Mouse (Mus musculus) hindbrain, embryonic 13.5 days (tissue): Measurements from ENCODE around the gene A4gnt. TPM values are rescaled to one million over a fixed set of nuclear protein-coding genes. Genes with fewer than 3 reads are reported as not detected.
A peak's percentile ranks its signal among the peaks of the same experiment; 100 is the strongest.
"Not testable (repeated sequence)": the region's sequence is repeated elsewhere in the genome, so short reads cannot be mapped to it uniquely, and the experiment has no call there.

Source experiments
- ATAC-seq: fragments of 200-750 bp; cut with Nextera tagmentation; 2 replicates; pipeline ENCODE4 v1.8.0; 2017; ENCODE audit warnings: moderate TSS enrichment; ENCODE audit not compliant: low FRiP score
- H3K27ac ChIP-seq: fragments of 300-500 bp; sonication (generic); 2 replicates; pipeline ENCODE4 v1.5.1; 2015; ENCODE audit warnings: inconsistent platforms, mild to moderate bottlenecking, moderate library complexity
- H3K27me3 ChIP-seq: fragments of 300-500 bp; sonication (generic); 2 replicates; pipeline ENCODE4 v1.6.1; 2015; ENCODE audit warnings: mild to moderate bottlenecking, inconsistent platforms
- H3K36me3 ChIP-seq: fragments of 300-500 bp; sonication (generic); 2 replicates; pipeline ENCODE4 v1.6.1; 2015; ENCODE audit warnings: mild to moderate bottlenecking, inconsistent platforms
- H3K4me1 ChIP-seq: fragments of 300-500 bp; sonication (generic); replicated peaks from 2 replicates; pipeline ENCODE4 v1.6.1; 2015; ENCODE audit warnings: inconsistent platforms
- H3K4me2 ChIP-seq: fragments of 300-500 bp; sonication (generic); 2 replicates; pipeline ENCODE4 v1.6.1; 2015; ENCODE audit warnings: inconsistent platforms, mild to moderate bottlenecking, moderate library complexity
- H3K4me3 ChIP-seq: fragments of 300-500 bp; sonication (generic); 2 replicates; pipeline ENCODE4 v1.5.1; 2015; ENCODE audit warnings: mild to moderate bottlenecking, inconsistent platforms
- H3K9ac ChIP-seq: fragments of 300-500 bp; sonication (generic); 2 replicates; pipeline ENCODE4 v1.6.1; 2015; ENCODE audit warnings: mild to moderate bottlenecking, inconsistent platforms
- H3K9me3 ChIP-seq: fragments of 300-500 bp; sonication (generic); 2 replicates; pipeline ENCODE4 v1.6.1; 2016; ENCODE audit warnings: inconsistent platforms
- WGBS: fragments of 180-500 bp; shearing (Covaris S2); methylation state at CpG from one replicate; pipeline ENCODE4 v1.1.7; 2015; 5-methylcytosine and 5-hydroxymethylcytosine counted together
- polyA plus RNA-seq: library from polyadenylated mRNA; unstranded; fragments of >200 nt; fragmentation: Nextera tagmentation; extraction: Ambion mirVana; gene quantifications from 2 replicates; pipeline ENCODE4 v1.2.1, GENCODE M21; 2015

Gene A4gnt
- polyA plus RNA-seq: not detected in 2 replicates

DNA sequence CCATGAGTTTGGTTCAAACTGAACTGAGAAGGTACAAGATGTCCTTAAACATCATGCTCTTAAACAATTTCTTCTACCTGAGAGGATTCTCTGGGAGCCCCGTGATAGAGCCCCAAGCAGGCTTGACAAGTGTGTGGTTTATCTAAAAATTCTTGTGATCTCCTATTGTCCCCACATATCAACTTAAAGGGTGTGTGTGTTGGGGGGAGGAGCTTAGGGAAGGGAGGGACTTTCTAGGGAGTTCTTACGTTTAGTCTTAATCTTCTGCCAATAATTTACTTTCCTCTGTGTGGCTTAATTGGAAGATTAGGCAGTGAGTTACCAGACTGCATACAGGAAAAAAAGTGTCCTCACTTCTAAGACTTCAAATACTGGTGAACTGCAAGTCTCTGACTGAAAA is at the start of gene A4gnt:
A4gnt (plus strand) TSS at position 301 of the 400 bp plus-strand sequence.
- no peak for ATAC-seq
- H3K27me3 ChIP-seq: no peaks in the 10 kb centered on the region
- 77% methylated on average over 2 of the region's 2 CpGs for WGBS
- no peaks in the 10 kb centered on the region for H3K9me3 ChIP-seq
- H3K36me3 ChIP-seq: no peaks in the 10 kb centered on the region
- no peak within 1 kb of the TSS for H3K27ac ChIP-seq
- no peak within 1 kb of the TSS for H3K4me3 ChIP-seq
- no peak within 1 kb of the TSS for H3K4me2 ChIP-seq
- no peaks in the 10 kb centered on the region for H3K4me1 ChIP-seq
- no peak within 1 kb of the TSS for H3K9ac ChIP-seq

- WGBS: 31% methylated on average over 11 of the region's 11 CpGs
- ATAC-seq: no peak
- H3K9ac ChIP-seq: no peak overlapping the region
- H3K36me3 ChIP-seq: no peaks in the 10 kb centered on the region
- no peak overlapping the region for H3K27ac ChIP-seq
- peaks cover 18% of the 10 kb centered on the region for H3K4me1 ChIP-seq
- H3K4me2 ChIP-seq: no peak overlapping the region
- no peaks in the 10 kb centered on the region for H3K9me3 ChIP-seq
- H3K4me3 ChIP-seq: no peak overlapping the region
- no peaks in the 10 kb centered on the region for H3K27me3 ChIP-seq
Measured at GRCm38 (mm10) chr9:99563714-99564113, 48.6 kb upstream of the A4gnt start.

DNA sequence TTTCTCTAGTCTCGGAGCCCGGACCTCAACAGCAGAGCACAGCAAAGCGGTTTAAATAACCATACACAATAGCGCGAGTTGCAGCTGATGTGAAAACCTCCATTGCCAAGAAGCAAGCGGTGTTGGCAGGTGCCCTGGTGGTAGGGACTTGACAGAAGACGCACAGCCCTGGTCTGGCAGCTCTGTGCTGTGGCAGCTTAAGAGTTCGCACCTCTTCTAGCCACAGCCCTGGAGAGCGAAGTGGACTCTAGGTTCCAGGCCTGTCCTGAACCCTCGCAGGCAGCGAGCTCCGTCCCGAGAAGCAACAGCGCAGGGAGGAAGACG is 44.3 kb upstream of the A4gnt start:
- Histone ChIP-seq H3K4me3 (peak overlapping the region; percentile 97), H3K27ac (peak overlapping the region; percentile 97), H3K9ac (peak overlapping the region; percentile 92), H3K9me3 (no peaks in the 10 kb centered on the region), H3K4me1 (peaks cover 25% of the 10 kb centered on the region), H3K27me3 (peaks cover 10% of the 10 kb centered on the region; the same call in 1 of the 2 replicates), H3K4me2 (peak overlapping the region; percentile 92), H3K36me3 (no peaks in the 10 kb centered on the region)
- WGBS: under 1% methylated on average over 15 of the region's 15 CpGs
- peak; percentile 76 for ATAC-seq

- WGBS: under 1% methylated on average over 61 of the region's 70 CpGs
- H3K4me2 ChIP-seq: peak within 1 kb of the TSS; percentile 92
- H3K27ac ChIP-seq: peak within 1 kb of the TSS; percentile 97
- H3K4me1 ChIP-seq: peaks cover 22% of the 10 kb centered on the region
- peak within 1 kb of the TSS; percentile 97 for H3K4me3 ChIP-seq
- H3K9me3 ChIP-seq: no peaks in the 10 kb centered on the region
- peak; percentile 94 for ATAC-seq
- H3K9ac ChIP-seq: peak within 1 kb of the TSS; percentile 92
- H3K36me3 ChIP-seq: no peaks in the 10 kb centered on the region
- H3K27me3 ChIP-seq: peaks cover 13% of the 10 kb centered on the region; the same call in 1 of the 2 replicates
Measured at GRCm38 (mm10) chr9:99568347-99569070, 43.8 kb upstream of the A4gnt start, which contains the start of gene Armc8. Gene Armc8 (minus strand): TSS chr9:99568899.

DNA sequence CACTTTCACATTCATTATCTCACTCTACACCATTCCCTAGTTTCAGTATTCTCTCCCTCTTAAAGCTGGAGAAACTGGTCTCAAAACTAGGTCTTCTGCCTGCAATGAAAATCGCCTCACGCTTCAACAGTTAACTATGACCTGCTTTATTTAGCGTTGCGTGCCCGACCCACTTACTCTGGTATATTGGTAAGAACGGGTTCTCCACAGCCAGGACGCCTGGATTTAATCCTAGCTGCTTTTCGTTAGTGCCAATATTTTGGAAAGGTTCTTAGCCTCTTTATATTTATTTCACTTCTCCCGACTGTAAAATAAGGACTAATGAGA is 43.3 kb upstream of the A4gnt start:
- Histone ChIP-seq H3K4me2 (peak overlapping the region; percentile 92), H3K9me3 (no peaks in the 10 kb centered on the region), H3K27me3 (peaks cover 13% of the 10 kb centered on the region; the same call in 1 of the 2 replicates), H3K9ac (peak overlapping the region; percentile 92), H3K27ac (peak overlapping the region; percentile 97), H3K4me3 (peak overlapping the region; percentile 97), H3K4me1 (peaks cover 20% of the 10 kb centered on the region), H3K36me3 (no peaks in the 10 kb centered on the region)
- ATAC-seq: peak; percentile 64
- 2% methylated on average over 9 of the region's 9 CpGs for WGBS

DNA sequence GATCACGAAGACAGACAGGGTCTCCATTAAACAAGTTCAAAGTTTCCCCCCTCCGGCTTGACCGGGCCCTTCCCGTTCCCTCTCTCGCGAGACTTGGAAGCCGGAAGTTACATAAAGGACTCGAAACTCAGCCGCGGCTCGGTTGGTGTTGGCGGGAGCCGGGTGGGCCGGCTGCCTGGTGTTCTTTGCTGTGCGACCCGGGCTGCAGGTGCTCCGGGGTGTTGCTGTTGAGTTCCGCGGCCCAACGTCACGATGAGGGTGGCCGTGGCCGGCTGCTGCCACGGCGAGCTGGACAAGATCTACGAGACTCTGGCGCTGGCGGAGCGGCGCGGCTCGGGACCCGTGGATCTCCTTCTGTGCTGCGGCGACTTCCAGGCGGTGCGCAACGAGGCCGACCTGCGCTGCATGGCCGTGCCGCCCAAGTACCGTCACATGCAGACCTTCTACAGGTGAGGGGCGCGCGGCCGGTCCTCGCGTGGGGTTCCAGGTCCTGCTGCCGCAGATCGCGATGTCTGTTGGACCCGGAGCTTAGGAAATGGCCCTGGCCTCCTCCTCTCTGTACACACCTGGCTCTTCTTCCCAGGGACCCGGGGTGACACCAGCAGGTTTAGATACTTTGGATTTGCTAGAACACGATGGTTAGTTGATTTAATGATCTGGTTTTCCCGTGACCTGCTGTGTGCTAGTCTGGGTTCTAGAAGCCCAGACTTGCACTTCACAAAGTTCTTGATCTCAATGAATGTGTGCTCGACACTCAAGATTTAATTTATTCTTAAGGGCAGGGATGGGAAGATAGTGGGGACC is 36.4 kb upstream of the A4gnt start, which contains the start of gene Dbr1:
Dbr1 (plus strand) TSS at position 123 of the 804 bp plus-strand sequence.
- peaks cover 16% of the 10 kb centered on the region for H3K4me1 ChIP-seq
- H3K27ac ChIP-seq: peak within 1 kb of the TSS; percentile 77
- no peaks in the 10 kb centered on the region for H3K9me3 ChIP-seq
- H3K4me3 ChIP-seq: peak within 1 kb of the TSS; percentile 94
- peaks cover 8% of the 10 kb centered on the region for H3K36me3 ChIP-seq
- H3K4me2 ChIP-seq: peak within 1 kb of the TSS; percentile 77
- ATAC-seq: peak; percentile 97
- H3K9ac ChIP-seq: peak within 1 kb of the TSS; percentile 95
- under 1% methylated on average over 57 of the region's 57 CpGs for WGBS
- H3K27me3 ChIP-seq: peaks cover 11% of the 10 kb centered on the region; the same call in 1 of the 2 replicates

DNA sequence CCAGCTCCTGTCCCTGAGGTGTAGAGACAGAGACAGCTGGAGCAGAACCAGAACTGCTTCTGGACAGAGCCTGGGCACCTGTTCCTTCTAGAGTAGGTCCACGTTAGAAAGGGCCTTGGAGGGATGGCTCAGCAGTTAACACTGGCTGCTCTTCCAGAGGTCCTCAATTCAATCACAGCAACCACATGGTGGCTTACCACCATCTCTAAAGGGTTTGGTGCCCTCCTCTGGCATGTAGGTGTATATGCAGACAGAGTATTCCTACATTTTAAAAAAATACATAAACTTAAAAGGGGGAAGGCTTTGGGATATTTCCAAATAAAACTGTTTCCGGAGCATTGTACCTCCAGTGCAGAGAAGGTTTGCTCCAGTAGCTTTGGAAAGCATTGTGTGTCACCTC is 31.6 kb upstream of the A4gnt start:
- no peaks in the 10 kb centered on the region for H3K27me3 ChIP-seq
- peaks cover 47% of the 10 kb centered on the region for H3K36me3 ChIP-seq
- no peak overlapping the region for H3K9ac ChIP-seq
- no peak overlapping the region for H3K4me2 ChIP-seq
- H3K4me3 ChIP-seq: no peak overlapping the region
- H3K9me3 ChIP-seq: no peaks in the 10 kb centered on the region
- WGBS: 52% methylated on average over 2 of the region's 2 CpGs
- no peak for ATAC-seq
- peaks cover 16% of the 10 kb centered on the region for H3K4me1 ChIP-seq
- H3K27ac ChIP-seq: no peak overlapping the region

GRCm38 (mm10) chr9:99587505-99588202 is 24.6 kb upstream of the A4gnt start:
- WGBS: 31% methylated on average over 8 of the region's 8 CpGs
- Histone ChIP-seq H3K36me3 (peaks cover 27% of the 10 kb centered on the region), H3K9ac (no peak overlapping the region), H3K4me3 (no peak overlapping the region), H3K4me1 (no peaks in the 10 kb centered on the region), H3K4me2 (no peak overlapping the region), H3K27me3 (no peaks in the 10 kb centered on the region), H3K9me3 (no peaks in the 10 kb centered on the region), H3K27ac (no peak overlapping the region)
- no peak for ATAC-seq

DNA sequence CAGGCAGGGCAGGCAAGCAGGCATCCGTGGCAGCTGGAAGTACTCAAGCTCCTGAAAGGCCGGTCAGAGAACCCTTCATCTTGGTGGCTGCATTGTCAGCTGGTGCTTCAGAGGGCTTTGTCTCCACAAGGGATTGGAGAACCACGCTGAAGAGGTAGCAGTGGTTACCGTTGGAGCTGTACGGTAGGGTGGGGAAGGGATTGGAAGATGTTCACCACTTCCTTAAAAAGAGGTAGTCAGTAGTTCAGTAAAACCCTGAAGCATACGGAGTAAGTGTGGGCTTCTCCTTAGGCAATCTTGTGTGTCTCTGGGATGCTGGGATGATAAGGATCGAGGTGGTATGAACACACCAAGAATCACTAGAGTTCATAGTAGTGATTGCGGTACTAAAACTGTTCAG is 21.2 kb upstream of the A4gnt start:
- ATAC-seq: no peak
- WGBS: 84% methylated on average over 8 of the region's 8 CpGs
- no peak overlapping the region for H3K27ac ChIP-seq

GRCm38 (mm10) chr9:99599127-99599526 is 13.2 kb upstream of the A4gnt start:
- WGBS: 97% methylated on average over 6 of the region's 6 CpGs
- H3K4me3 ChIP-seq, H3K36me3 ChIP-seq, H3K27me3 ChIP-seq, ATAC-seq, H3K27ac ChIP-seq, H3K9ac ChIP-seq, H3K4me2 ChIP-seq, H3K9me3 ChIP-seq, H3K4me1 ChIP-seq: not testable (repeated sequence)

More for the DNA sequence above, 21.2 kb upstream of the A4gnt start:
- H3K9me3 ChIP-seq: no peaks in the 10 kb centered on the region
- no peaks in the 10 kb centered on the region for H3K27me3 ChIP-seq
- no peak overlapping the region for H3K9ac ChIP-seq
- no peak overlapping the region for H3K4me3 ChIP-seq
- no peak overlapping the region for H3K4me2 ChIP-seq
- no peaks in the 10 kb centered on the region for H3K36me3 ChIP-seq
- H3K4me1 ChIP-seq: no peaks in the 10 kb centered on the region

- ATAC-seq: no peak
- Histone ChIP-seq H3K9ac (no peak overlapping the region), H3K4me1 (no peaks in the 10 kb centered on the region), H3K27me3 (no peaks in the 10 kb centered on the region), H3K9me3 (no peaks in the 10 kb centered on the region), H3K4me3 (no peak overlapping the region), H3K36me3 (no peaks in the 10 kb centered on the region), H3K4me2 (no peak overlapping the region), H3K27ac (no peak overlapping the region)
- 91% methylated on average over 2 of the region's 2 CpGs for WGBS
Measured at GRCm38 (mm10) chr9:99603566-99603965, 8.7 kb upstream of the A4gnt start.

GRCm38 (mm10) chr9:99619688-99620087 is 7.4 kb downstream of the A4gnt start:
- Histone ChIP-seq H3K9ac (no peak overlapping the region), H3K9me3 (no peaks in the 10 kb centered on the region), H3K27me3 (no peaks in the 10 kb centered on the region), H3K4me1 (no peaks in the 10 kb centered on the region), H3K4me2 (no peak overlapping the region), H3K27ac (no peak overlapping the region), H3K4me3 (no peak overlapping the region), H3K36me3 (no peaks in the 10 kb centered on the region)
- 95% methylated on average over 8 of the region's 8 CpGs for WGBS
- no peak for ATAC-seq
